Mouse (Mus musculus) testis, adult 2 months (tissue): ENCODE results near the gene Vmp1.

Experiments
- CTCF ChIP-seq: fragments of 200-500 bp; IDR thresholded peaks from 2 replicates; pipeline ENCODE4 v1.5.1; 2012; ENCODE audit warnings: low read depth, mild to moderate bottlenecking, inconsistent platforms, low read length, moderate library complexity; ENCODE audit not compliant: control insufficient read depth, insufficient read depth, insufficient replicate concordance
- POLR2A ChIP-seq: fragments of 200-500 bp; IDR thresholded peaks from 2 replicates; pipeline ENCODE4 v1.6.1; 2012; ENCODE audit warnings: low read depth, mild to moderate bottlenecking, inconsistent platforms, low read length, moderate library complexity; ENCODE audit not compliant: control insufficient read depth

GRCm38 (mm10) chr11:86545556-86545955 lies 138.1 kb downstream of the Vmp1 start:
- TF ChIP-seq CTCF, result no peak
- no peak for TF ChIP-seq POLR2A
